Mouse (Mus musculus): ENCODE data around the gene Lmtk2.

Gene Lmtk2

DNA sequence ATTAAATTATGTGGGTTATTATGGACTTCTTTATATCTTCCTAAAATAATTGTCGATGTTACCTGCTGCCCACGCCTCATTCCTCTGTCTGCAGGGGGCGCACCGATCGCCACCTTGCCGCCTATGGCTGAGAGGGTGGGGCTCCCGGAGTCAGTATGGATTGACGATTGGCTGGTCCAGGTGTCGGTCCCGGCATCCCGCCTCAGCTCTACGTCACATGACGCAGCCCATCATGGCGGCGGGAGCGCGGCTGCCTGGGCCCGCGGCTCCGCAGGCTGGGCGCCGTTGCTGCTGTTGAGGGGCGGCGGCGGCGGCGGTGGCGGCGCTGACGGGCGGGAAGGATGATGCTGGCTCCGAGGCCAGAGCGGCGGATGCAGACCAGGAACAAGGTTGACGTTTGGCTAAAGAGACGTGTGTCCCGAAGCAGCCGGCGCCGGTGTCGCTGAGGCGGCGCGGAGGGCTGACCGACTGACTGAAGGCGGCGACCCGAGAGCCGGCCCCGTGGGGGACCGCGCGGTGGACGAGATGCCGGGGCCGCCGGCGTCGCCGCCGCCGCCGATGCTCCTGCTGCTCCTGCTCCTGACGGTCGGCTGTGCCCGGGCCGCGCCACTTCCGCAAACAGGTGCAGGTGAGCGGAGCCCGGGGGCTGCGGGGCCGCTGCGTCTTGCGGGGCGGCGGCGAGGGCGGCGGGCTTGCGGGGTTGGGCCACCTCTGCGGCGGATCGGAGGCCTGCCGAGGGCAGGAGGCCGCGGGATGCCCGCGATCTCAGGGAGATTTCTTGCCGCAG is at the start of gene Lmtk2:
Gene Lmtk2, plus strand, starts transcription at position 288 of the 787 bp plus-strand sequence.
- peak; percentile 94 to 97 for DNase-seq (ENCODE audit: low spot score in 2 of 2)

DNA sequence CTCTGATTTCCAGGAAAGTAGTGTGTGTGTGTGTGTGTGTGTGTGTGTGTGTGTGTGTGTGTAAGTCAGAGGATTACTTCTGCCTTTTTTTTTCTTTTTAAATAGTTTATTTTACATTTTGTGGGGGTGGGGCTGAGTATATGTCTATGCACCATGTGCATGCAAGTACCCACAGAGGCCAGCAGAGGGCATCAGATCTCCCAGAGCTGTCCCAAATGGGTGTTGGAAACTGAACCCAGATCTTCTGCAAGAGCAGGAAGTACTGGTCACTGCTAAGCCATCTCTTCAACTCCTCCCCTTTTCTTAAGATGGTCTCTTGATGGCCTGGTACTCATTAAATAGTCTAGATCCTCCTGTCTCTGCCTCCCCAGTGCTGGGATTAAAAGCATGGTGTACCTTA is 49.0 kb upstream of the Lmtk2 start:
- no peak for DNase-seq (ENCODE audit: low spot score in 2 of 2)

DNA sequence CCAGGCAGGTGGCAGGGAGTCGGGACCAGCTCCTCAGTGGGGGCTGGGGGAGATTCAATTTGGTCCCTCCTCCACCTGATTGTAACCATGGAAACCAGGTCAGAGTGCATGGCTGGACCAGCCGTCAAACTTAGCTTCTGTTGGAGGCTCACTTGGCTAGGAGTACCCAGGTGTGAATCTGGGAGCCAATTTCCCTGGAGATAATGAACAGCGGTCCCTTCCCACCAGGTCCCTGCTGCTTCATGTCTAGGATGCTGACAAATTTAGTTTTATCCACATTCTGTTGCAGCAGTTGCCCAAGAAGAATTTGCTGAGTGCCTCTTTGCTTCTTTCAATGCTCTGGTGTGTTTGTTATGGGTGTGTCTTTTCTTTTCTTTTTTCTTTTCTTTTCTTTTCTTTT is 46.8 kb upstream of the Lmtk2 start:
- no peak for DNase-seq (ENCODE audit: low spot score in 2 of 2)

DNA sequence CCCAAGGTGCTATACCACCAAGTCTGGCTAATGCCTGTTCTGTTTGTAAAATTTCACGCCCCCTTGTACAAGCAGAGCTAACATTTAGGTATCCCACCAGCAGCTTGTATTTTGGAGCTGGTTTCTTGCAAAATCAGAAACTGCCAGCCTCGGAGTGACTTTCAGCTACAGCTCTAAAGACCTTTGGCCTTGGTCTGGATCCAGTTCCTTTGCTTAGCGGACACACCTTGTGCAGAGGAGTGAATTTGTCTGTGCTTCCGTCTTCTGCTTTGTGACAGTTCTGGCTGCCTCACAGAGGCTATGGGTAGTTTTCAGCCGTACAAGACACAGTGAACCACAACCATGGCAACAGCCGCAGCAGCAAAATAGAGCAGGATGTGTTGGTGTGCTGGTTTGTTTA is 45.9 kb upstream of the Lmtk2 start:
- no peak for DNase-seq (ENCODE audit: low spot score in 2 of 2)

DNA sequence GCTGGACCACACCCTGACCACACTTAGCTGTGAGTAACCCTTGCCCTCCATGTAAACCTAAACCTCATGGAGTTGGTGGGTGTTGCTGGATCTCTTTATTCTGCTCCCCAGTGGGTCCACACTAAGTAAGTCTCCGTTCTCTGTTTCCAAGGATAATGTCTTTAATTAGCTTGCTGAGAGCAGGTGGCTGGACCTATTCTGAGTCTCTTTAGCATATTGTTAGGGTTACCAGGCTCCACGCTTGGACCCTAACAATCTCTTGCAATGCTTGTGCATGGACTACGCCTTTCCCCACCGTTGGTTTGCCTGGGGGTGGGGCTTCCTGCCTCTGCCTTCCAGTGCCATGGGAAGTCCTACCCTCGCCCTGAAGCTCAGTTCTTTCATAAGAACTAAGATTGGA is 36.1 kb upstream of the Lmtk2 start:
- no peak for DNase-seq (ENCODE audit: low spot score in 2 of 2)

DNA sequence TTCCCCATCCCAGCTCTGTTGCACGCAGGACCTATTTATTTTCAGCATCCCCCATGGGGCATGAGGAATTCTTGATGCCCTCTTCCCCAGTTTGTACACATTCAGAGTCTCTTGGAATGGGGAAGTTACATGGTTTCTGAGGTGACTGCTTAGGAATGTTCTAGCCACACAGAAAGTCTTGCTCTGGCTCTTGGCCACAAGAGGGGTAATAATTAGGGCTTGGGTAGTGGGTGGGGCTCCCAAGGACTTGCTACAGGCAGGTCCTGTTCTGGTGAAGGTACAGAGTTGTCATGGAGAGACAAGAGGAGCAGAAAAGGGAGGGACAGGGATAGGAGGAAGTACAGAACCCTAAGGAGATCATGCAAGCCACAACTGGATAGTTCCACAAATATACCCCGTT is 34.2 kb upstream of the Lmtk2 start:
- DNase-seq (ENCODE audit: low spot score in 2 of 2) = peak; percentile 19 to 24

DNA sequence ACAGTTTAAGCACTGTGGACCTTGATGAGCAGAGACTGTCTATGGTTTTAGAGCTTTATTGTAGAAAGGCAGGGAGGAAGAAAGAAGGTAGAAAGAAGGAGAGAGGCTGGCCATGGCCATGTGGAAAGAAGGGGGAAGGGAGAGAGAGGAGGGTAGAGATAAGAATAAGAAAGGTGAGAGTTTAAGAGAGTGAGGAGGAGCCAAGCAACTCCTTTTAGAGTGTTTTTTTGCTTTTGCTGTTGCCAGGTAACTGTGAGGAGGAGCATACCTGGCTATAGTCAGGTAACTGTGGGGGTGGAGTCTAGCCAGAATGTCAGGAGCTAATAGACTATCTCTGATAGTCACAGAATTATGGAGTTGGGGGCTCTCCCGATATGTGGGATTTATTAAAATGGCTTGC is 30.2 kb upstream of the Lmtk2 start:
- no peak for DNase-seq (ENCODE audit: low spot score in 2 of 2)

DNA sequence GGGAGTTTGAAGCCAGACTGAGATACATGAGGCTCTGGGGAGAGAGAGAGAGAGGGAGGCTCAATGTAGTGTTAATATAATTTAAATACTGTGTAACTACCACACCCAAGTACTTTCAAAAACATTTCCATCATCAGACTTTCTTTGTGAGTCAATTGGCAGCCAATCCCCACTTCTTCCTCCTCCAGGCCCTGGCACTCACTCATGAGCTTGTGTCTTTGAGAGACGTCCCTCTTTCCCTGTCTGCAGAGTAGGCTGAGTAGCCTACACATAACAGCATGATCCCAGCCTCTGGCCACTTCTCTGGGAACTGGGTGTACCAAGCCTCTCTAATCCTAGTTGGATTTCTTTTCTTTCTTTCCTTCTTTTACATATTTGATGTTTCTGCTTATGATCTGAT is 29.0 kb upstream of the Lmtk2 start:
- DNase-seq (ENCODE audit: low spot score in 2 of 2) = no peak

DNA sequence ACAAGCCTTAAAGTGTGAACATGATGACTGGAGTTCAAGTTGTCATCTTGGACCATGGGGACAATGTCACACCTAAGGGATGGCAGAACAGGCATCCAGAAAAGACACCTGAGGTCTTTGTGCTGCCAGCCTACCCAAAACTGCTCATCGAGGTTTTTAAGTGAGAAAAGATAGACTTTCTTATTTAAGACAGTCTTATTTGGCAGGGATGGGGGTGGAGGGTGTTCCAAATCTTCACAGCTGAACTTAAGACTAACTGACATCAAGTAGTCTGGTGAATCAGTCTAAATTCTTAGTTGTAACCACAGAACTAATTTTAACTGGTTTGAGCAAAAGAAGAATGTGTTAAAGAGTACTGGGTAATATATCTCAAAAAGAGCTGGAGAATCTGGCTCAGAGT is 22.7 kb upstream of the Lmtk2 start:
- DNase-seq (ENCODE audit: low spot score in 2 of 2) = no peak

DNA sequence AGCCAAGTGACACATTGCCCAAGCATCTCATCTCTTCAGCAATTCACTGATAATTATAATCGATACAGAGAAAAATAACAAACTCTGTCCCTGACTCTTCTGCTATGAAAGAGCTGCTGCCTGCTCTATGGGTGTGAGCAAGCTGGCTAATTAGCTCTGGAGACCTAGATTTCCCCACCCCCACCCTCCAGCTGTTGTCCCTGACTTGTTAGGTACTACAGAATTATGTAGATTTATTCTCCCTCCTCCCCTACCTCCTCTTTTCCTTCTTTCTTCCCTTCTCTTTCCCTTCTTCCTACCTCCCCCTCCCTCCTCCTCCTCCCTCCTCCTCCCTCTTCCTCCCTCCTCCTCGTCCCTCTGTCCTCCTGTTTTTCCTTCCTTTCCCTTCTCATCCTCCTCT is 19.4 kb upstream of the Lmtk2 start:
- DNase-seq (ENCODE audit: low spot score in 2 of 2) = no peak

DNA sequence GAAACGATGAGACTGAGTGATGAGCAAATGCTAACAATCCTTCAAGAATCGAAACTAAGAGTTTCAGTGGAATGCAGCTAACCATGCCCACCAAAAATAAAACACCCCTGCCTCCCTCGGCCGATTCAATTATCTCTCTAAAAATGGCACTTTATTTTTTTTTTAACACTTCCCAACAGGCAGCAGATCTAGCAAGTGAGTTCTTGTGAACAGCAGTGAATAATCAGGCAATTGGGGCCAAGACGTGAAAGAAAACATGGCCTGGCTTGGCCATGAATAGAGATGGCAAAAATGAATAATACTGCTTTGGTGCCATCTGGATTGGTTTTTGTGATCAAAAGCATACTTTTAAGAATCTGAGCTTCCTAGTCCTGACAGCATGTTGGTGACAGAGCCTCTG is 18.2 kb upstream of the Lmtk2 start:
- no peak for DNase-seq (ENCODE audit: low spot score in 2 of 2)

DNA sequence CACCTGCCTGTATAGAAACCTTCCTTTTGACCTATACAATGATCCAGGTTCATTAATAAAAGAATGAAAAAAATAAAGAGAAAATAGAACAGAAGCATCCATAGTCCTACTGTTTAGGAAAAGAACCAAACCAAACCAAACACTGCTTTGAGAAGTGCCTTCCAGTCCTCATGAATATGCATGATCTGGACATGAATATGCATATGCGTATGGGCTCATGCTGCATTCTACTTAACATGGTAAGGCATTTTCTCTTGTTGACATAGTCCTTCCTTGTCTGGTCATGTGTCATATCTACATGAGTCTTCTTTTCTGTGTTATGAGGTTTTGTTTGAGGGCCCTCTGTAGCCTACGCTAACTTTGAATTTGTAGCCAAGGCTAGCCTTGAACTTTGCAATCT is 16.7 kb upstream of the Lmtk2 start:
- DNase-seq (ENCODE audit: low spot score in 2 of 2) = no peak

DNA sequence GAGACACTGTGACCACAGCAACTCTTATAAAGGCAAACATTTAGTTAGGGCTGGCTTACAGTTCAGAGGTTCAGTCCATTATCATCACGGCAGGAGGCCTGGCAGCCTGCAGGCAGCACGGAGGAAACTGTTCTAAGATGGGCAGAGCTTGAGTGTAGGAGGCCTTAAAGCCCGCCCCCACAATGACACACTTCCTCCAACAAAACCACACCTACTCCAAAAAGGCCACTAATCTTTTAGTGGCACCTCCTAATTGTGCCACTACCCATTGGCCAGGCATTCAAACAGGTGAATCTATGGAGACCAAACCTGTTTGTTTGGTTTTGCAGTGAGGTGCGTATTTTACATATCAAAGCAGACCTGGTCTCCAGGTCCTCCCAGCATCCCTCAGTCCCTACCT is 16.0 kb upstream of the Lmtk2 start:
- DNase-seq (ENCODE audit: low spot score in 2 of 2) = no peak

DNA sequence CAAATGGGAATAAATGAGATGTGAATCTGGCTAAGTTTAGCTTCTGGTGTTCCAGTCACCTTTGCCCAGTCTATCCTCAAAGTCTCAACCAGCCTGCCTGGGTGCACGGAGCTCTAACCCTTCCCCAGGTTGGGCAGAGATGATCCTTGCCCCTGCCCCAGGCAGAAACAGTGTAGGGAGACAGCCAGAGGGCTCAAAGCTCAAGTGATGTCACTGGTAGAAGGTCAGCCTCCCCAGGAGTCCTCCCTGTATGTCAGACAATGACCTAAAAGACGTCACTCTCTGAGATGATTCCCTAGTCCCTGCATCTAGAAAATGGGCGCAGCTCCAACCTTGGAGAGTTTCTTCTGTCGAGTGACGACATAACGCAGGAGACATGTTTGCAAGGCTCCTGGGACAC is 14.5 kb upstream of the Lmtk2 start:
- no peak for DNase-seq (ENCODE audit: low spot score in 2 of 2)

DNA sequence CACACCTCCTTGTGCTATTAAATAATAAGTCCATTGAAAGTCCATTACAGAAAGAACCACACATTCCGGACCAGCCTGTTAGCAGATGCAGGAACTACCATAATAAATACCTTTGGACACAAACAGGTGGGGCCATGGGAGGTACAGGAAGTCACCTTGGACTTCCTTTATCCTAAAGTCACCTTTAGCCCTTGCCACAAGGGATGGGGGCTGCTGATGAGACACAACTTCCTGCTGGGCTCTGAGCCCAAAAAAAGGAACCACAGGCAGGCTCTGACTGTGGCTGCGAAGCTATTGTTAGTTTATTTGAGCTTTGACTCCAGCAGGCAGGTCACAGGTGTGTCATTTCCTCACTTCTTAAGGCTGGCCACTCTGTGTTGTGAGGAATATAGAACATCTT is 13.7 kb upstream of the Lmtk2 start:
- no peak for DNase-seq (ENCODE audit: low spot score in 2 of 2)

DNA sequence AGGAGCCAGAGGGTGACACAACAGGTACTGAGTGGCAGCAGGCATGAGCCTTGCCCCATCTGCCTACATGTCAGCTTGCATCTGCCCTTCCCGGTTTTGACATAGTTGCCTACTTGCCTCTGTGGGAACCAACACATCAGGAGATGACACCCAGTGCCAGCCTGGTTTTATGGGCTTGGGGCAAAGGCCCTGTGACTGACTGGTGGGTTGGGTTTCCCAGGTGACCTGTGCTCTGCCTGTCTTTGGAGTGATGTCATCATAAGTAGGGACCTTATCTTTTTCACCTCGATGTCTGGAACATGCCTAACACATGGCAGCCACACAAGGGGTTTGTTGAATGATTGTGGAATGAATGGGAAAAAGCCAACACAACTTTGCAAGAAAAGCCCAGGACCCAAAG is 11.9 kb upstream of the Lmtk2 start:
- DNase-seq (ENCODE audit: low spot score in 2 of 2) = no peak

DNA sequence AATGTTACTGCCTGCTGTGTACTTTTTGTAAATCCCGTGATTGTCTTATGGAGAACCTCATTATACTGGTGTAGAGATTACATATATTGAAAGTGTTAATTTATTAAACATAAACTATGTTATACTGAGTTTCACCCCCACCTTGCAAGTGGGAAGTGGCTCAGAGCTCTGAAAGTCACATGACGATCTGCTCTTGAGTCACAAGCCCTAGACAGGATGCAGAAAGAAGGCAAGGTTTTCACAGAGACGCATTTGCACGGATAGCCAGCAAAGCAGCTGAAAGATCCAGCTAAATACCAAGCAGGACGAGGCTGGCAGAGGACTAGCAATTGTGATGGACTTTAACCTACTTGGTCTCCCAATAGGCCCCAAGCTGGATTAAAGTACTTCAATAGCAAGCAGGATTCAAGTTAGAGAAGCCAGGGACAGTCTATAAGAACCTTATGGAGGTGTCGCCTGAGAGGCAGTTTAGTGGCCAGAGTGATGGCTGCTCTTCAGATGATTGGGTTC is 4.7 kb upstream of the Lmtk2 start:
- DNase-seq (ENCODE audit: low spot score in 2 of 2) = no peak

DNA sequence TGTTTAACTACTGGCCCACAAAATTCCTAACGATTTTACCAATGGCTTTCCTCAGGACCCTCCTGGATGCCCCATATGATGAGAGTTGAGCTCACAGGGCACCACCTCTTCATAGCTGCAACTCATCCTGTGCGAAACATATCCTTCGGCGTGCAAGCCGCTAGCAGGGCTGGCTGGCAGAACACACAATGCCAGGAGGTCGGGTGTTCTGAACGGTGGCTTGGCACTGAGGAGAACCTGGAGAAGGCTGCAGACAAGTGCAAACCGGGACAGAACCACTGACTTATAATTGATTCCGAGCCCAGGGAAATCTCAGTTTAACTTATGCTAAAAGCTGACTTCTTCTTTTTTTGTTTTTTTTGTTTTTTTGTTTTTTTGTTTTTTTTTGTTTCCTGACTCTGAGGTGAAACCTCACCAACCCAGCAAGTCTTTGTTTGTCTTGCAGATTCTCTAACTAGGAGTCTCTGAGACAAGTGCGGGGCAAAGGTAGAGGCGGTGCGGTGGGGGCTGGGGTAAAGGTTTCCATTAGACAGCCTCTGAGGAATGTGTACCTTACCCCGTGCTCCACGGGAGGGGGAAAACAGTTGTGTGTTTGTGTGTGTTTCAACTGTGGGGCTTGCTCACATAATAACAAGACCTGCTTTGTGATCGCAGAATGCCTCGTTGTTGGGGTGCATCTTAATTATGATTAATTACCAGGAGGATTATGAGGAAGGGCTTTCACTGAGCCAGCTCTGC is 2.2 kb upstream of the Lmtk2 start:
- DNase-seq (ENCODE audit: low spot score in 2 of 2) = peak; percentile 38 to 49

DNA sequence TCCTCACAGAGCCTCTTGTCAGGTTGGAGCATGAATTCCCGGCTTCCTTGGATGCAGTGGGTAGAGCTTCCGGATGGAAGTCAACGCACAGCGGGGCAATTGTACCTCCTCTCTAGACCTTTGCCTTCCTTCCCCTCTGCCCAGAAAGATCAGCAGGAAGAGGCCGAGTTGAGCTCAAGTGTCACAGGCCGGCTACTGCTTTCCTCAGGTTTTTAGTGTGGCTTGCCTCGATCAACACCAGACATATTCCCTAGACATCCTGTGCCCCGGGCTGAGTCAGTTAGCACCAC is 1.7 kb upstream of the Lmtk2 start:
- peak in 1 of 2 experiments; percentile 12 for DNase-seq (ENCODE audit: low spot score in 2 of 2)

DNA sequence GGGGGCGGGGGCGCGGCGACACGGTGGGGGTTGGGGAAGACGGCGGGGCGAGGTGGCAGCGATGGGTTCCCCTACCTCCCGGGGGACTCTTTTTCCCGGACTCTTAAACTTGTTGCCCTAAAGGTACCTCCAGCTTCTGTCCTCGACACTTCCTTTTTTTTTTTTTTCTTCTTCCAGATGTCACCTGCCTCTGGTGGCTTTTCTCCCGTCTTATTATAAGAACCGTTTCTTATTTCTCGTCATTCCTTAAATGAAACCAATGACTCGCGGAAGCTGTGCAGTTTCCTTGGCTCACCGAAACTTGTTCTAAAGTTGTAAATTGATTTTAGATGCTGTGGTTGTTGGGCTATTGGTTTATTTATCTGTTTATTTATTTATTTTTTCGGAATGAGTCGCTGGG is 712 bp downstream of the Lmtk2 start:
- no peak for DNase-seq (ENCODE audit: low spot score in 2 of 2)

DNA sequence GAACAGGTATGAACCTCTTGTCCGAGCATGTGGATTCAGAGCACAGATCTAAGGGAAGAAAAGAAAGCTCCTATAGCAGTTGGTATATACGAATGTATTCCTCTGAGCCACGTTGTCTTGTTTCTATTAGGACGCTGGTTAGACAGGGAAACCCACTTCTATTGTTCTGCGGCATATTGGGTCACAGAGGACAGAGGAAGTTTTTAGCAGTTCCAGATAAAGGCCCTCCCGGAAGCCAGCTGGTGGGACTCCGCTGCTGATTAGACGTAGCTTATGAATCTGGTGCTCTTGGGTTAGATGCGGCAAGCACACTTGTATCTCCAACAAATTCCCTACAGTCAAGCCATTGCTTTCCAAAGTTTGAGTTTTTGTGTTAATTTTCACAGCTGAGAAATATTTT is 4.8 kb downstream of the Lmtk2 start:
- no peak for DNase-seq (ENCODE audit: low spot score in 2 of 2)

DNA sequence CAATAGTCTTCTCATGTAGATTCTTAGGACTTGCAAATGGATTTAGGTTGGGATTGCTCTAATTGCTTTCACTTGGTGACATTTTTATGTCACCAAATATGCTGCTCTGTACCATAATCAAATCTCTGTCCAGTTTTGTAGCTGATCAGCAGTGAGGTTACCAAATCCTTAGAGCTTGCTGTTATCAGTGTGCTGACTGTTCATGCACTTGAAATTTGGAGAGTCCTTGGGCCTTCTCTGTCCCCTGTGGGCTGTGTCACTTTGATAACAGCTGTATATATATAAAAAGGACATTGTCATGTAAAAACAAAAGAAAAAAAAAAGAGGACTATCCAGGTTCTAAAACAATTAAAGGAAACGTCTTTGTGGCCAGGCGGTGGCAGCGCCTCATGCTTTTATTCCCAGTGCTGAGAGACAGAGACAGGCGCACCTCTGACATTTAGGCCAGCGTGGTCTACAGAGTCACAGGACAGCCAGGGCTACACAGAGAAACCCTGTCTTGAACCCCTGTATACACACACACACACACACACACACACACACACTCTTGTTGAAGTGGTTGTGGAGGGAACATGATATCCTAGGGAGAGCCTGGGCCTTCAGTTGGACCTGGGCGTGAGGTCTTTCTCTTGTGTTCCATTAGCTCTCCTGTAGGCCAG is 5.4 kb downstream of the Lmtk2 start:
- DNase-seq (ENCODE audit: low spot score in 2 of 2) = no peak

DNA sequence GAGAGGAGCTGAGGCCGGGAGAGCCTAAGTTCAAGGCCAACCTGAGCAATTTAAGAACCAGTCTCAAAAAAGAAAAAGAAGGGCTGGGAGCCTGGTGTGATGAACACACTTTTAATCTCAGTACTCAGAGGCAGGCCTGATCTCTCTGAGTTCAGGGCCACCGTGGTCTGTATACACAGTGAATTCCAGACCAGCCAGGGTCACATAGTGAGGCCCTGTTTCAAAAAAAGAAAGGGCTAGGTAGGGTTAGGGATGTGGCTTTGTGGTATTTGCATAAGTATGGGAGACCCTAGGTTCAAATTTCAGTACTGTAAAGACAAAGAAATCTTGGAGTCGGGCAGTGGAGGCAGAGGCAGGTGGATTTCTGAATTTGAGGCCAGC is 5.9 kb downstream of the Lmtk2 start:
- no peak for DNase-seq (ENCODE audit: low spot score in 2 of 2)
